Mouse (Mus musculus) kidney, adult 2 months (tissue): ENCODE measurements around the gene B4gat1.

Experiments used
- CTCF ChIP-seq: fragments of 200-500 bp; conservative IDR thresholded peaks from 2 replicates; pipeline ENCODE4 v1.5.1; 2011; ENCODE audit warnings: low read depth, mild to moderate bottlenecking, control low read depth, low read length, moderate library complexity, mixed read lengths; ENCODE audit not compliant: insufficient read depth, insufficient read length
- POLR2A ChIP-seq: fragments of 200-500 bp; IDR thresholded peaks from one replicate; pipeline ENCODE4 v1.6.1; 2011; ENCODE audit warnings: low read depth, low read length, control low read depth

- no peak for TF ChIP-seq POLR2A
- TF ChIP-seq CTCF, result no peak
Observed at GRCm38 (mm10) chr19:5051031-5051430, 12.4 kb downstream of the B4gat1 start.
